Mouse (Mus musculus): ENCODE results near the gene Pccb. TPM values are rescaled to one million over a fixed set of nuclear protein-coding genes. Genes with fewer than 3 reads are reported as not detected.

Pccb gene
- total RNA-seq, 2 experiments from 2014 or later = 203 to 209 TPM

DNA sequence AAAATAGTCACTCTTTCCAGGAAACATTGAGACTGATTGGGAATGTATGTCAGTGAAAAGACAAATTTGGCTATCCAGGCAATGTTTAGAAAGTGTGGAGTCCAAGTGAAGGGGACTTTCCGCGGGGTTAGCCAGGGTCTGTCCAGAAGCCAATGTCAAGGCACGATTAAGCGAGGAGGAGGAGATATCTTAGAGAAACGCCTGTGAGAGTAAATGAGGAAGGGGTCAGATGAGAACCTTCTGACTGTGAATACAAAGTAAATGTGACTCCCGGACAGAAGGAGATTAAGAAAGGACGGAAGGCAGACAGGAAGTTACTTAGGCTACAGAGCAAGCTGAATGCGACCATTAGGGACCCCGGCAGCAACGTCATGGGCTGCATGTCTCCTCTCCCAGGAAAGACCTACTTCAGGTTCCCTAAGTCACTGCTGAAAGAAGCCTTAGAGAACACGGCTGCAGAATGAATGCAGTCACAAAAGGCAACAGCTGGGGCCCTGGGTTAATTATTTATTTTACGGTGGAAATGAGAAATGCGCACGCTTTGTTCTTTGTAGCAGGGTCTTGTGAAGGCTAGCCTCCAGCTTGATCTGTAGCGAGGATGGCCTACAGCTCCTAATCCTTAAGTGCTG is 11.1 kb upstream of the Pccb start:
- no peak for DNase-seq

DNA sequence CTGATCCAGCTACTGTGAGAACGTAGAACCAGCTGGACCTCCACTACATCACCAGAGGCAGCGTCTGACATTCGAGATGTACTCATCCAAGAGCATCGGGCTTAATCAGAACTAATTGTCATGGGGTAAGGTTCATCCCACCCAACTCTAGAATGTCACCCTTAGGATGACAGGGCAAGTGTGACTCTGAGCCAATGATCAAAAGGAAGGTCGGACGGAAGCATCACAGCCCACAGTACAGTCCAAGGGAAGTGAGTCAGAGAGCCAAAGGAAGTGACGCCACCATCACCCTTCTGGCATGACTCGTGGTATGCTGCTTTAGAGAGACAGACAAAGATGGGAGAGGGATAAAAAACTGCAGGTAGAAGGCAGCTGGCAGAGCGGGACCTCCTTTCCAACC is 7.6 kb upstream of the Pccb start:
- DNase-seq = no peak

DNA sequence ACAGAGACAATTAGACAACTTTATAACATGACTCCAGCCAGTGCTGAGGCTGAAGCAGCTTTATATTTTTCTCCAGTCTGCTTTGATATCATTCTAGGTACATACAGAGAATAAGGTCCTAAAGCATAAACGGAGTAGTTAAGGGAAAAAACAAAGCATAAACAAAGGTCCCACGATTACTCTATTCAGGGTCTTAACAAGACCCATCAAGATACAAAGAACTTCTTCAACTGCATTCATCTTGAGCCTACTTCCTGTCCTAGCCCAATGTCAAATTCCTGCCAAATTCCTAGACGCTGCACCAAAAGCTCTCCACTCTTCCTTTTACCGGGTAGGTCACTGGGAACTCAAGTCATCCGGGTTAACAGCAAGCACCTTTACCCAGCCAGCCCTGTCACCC is 6.8 kb upstream of the Pccb start:
- no peak for DNase-seq

DNA sequence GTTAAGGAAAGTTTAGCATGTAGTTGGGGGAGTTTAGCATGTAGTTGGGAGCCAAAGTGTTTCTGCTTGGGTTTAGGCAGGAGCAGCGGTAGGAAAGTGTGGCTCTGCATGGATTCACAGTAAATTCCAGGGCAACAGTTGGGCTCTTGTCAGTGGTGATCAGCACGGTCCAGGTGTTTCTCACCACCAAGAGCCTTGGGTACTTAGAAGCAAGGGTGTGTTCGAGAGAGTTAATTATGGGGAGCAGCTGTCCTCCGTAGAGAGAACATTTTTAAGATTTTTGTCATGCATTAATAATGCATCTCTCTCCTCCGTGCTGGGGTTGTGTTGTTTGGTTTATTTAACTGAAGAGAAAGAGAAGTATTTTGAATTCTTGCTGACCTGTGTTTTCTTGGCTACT is 3.9 kb upstream of the Pccb start:
- DNase-seq = no peak

DNA sequence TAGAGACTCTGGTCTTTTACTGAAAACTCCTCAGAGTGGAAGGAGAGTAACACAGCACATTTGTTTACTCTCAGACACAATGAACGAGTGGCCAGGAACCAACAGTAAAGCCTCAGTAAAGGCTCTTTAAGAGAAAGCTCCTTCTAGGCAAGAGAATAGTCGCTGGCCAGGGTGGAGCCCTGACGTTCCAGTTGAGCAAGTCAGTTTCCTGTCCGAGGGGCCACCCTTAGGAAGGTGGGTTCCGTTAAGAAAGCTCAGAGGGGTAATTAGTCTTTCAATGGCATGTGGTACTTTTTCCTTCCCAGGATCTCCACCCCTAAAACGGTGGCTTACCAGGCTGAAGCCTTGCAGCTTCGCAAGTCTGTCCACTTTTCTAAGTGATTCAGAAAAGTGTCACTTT is 2.7 kb upstream of the Pccb start:
- DNase-seq = no peak

DNA sequence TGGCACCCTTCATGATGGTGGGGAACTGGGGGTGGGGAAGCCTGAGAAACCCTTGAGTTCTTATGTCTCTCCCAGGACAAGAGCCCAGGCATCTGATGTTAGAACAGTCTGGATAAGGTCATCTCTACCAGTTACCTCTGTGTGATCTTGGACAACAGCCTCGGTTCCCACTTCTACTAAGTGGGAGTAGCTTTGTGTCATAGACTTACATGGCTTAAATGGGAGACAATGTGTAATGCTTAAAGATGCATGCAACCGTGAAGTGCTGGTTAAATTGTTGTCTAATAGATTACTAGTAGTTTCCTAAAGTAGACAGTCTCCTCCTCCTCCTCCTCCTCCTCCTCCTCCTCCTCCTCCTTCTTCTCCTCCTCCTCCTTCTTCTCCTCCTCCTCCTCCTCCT is 2.2 kb upstream of the Pccb start:
- no peak for DNase-seq

DNA sequence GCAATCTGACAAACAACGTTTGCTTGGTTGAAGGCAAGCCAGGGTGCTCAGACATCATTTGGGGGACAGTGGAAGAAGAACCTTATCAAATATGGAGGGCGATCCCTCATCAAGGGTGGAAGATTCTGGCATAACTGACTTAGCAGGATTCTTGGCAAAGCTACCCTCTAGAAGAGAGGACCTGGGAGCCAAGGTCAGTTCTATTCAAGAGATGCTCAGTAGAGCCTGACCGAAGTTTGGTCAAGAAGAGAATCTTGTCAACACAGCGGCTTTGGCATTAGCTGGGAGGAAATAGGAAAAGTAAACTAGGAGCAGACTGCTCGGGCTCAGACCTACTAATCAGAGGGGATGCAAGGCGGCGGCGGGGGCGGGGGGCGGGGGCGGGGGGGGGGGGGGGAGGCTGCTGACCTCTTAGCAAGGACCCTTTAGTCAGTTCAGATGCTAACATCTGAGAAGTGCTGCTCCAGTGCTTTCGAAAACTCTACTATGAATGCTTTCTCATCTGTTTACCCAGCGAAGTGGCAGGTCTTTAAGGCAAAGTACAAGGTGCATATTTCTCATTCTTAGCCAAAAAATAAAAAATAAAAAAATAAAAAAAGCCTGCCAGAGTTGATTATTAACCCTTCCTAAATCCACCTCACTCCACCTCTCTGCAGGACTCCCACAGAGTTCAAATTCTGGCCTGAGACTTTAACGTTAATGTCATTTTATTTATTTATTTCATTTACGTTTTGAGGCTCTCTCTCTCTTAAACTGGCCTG is 1.3 kb upstream of the Pccb start:
- no peak for DNase-seq

DNA sequence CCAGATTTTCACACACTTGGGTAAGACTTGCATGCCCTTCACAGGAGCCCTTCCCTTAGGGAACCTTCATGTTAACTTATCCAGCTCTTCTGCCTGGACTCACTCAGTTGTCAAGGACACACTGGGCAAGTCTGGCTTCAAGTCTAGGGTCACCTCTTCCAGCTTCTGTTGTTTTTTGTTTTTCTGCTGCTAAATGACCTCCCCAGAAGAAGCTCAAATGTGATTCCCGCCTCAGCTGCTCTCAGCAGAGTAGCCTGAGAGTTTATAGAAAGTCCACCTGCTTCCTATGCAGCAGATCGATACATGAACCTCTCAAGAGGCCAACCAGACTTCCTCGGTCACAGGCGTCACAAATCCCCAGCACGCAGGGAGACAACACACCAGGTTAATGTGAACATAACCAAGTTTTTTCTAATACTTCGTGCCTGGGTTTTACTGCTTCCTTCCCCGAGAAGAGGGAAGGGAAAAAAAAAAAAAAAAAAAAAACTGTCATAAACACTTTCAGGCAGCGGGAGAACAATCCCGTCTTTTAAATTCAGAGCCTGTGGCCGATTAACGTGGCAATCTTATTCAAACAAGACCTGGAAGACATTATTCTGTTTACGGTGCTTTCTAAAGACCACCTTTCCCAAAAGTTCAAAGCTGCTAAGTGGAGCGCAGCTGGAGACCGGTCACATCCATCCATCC is 794 bp downstream of the Pccb start:
- peak; percentile 39 for DNase-seq

DNA sequence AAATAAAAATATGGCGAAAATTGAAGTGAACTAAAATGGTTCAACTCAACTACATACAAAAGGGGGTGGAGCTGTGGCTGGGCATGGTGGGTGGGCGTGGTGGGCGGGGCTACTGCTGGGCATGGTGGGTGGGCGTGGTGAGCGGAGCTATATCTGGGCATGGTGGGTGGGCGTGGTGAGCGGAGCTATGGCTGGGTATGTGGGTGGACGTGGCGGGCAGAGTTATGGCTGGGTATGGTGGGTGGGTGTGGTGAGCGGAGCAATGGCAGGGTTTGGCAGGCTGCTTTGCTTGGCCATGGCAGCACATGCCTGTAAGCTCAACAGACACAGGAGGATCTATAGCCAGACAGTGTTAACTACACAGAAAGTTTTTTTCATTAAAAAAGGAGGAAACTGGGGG is 15.9 kb downstream of the Pccb start:
- DNase-seq = no peak

DNA sequence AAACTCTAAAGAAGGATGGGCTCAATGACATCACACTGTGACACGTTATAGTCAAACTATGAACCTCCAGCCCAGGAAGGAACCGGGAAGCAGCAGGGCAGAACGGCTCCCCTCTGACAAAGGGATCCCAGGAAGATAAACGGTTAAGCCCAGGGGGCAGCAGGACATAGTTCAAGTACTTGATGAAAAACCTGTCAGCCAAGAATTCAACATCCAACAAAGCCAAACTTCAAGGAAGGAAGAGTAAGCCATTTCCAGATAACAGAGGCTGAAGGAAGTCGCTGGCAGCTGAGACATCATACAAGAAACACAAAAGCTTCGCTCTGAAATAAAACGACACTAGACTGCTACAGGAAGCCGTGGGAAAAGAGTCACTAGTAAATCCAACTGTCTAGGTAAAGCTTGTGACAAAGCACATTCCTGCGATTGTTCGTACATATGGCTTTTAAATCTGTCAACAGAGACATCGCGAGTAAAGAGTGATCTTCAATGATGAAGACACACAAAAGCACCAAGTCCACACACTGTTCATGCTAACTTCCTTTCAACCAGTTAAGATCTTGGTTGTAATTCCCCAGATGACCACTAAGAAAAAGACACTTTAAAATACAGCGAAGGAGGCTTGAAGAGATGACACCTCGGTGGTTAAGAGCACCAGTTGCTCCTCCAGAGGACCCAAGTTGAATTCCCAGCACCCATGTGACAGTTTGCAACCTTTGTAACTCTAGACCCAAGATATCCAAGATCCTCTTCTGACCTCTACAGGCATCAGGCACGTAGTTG is 16.8 kb downstream of the Pccb start:
- DNase-seq = no peak

DNA sequence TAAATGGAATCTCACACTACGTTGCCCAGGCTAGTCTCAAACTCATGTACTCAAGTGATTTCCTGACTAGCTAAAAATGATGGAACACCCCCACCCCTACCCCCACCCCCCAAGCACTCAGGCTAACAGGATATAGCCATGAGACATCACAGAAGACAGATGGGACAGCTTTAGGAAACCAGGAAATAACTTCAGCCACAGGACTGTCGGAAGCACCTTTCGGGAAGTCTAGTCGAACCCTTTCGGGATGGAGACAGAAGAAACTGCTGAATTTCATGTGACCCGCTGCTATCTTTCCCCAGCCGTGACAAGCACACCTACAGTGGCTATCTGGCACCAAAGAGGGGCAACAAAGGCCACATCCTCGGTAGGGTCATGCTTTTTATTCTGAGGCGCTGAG is 19.4 kb downstream of the Pccb start:
- DNase-seq = no peak

DNA sequence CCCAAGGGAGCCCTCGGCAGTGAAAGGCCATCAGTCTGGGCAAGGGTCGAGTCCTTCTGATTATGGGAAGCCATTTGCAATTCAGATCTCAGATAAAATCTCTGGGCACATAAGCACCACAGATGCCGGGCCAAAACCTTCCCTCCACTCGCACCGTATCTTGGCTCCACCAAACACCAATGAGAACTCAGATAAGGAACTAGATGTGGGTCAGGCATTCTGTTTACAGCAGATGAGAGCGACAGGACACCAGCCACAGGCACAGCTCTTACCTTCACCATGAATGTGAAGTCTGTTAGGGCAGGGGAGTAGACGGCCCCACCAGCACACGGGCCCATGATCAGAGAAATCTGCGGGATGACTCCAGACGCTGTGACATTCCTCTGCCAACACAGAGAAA is 22.3 kb downstream of the Pccb start:
- DNase-seq = no peak

DNA sequence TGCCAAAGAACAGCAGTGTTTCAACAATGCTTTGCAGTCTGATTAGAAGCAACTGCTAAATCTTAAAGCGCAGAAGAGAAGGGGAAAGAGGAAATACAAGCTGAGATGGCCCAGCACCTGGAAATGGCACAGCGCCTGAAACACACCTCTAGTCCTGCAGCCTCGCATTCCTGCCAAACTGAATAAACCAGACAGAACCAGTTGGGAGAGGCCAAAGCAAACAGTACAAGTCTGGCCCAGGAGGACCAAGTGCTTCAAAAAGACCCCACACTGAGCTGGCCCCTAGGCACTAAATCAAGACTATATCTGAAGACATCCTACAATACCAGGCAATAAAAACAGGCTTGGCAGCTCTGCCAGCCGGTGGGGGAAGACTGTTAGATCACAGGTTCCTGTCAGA is 28.8 kb downstream of the Pccb start:
- DNase-seq = no peak

DNA sequence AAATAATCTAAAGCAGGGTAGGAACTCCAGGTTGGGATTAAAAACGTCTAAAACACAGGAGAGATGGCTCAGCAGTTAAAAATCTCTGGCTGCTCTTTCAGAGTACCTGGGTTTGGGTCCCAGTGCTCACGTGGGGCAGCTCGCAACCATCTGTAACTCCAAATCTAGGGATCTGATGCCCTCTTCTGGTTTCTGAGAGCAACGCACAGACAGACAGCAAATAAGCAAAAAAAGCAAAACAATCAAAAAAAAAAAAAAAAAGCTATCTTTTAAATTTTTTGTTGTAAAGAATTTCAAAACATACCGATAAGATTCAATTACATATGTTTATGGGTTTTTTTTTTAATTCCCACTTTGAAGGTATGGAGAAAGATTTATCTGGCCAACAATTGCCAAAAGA is 31.4 kb downstream of the Pccb start:
- no peak for DNase-seq

DNA sequence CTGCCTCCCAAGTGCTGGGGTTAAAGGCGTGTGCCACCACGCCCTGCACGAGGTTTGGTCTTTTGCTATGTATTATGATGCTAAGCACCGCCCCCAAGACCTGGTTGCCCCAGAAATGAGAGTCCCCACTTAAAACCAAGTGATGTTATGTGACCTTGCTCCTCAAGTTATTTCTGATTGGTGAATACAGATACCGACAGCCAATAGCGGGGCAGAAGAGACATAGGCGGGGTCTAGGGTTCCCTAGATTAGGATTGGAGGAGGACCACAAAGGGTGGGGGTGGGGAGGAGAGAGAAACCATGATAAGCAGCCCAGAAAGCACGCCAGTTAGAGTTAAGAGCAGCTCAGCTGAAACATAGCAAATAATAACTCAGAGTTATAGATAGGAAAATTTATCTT is 31.9 kb downstream of the Pccb start:
- no peak for DNase-seq

DNA sequence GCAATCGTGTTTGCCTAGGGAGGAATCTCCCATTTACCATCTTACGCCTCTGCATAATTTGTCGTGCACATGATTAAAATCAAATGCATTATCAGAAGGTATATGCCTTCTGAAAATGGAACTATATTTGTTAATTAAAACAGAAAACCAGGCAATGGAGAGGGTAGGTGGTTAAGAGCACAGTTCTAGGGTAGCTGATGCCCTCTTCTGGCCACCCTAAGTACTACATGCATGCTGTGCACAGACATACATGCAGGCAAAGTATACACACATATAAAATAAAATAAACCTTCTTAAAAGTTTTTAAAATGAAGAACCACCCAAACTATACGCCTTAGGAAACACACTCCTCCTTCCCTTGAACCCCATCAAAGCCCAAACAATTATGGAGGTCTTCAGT is 32.6 kb downstream of the Pccb start:
- peak; percentile 18 for DNase-seq

DNA sequence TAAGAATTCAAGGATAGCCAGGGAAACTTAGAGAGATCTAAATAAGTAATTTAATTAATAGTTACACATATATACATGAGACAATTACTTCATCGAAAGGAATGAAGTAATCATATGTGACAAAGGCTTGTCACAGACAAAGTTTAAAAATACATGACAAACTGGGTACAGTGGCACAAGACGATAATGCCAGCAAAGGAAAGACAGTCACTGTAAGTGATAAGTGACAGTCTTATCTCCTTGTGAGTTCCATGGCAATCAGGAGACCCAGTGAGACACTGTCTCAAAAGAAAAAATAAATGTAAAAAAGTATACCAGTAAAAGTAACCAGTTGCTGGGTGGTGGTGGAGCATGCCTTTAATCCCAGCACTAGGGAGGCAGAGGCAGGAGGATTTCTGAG is 37.6 kb downstream of the Pccb start:
- no peak for DNase-seq

DNA sequence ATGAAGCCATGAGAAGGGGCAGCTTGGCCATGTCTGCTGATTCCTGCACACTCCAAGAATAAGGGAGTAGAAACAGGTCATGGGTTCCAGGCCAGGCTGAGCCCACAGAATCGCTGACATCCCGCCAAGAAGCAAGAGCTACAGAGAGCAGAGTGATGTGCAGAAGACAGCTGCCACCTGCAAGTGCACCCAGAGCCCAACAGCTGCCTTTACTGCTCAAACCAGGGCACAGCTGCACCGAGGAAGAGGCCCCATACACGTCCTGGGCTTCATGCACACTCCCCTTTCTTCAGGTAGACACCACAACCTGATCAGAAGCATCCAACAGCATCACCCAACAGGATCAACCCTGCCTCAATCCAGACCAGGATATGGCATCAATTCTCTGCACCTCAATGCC is 40.8 kb downstream of the Pccb start:
- DNase-seq = no peak

DNA sequence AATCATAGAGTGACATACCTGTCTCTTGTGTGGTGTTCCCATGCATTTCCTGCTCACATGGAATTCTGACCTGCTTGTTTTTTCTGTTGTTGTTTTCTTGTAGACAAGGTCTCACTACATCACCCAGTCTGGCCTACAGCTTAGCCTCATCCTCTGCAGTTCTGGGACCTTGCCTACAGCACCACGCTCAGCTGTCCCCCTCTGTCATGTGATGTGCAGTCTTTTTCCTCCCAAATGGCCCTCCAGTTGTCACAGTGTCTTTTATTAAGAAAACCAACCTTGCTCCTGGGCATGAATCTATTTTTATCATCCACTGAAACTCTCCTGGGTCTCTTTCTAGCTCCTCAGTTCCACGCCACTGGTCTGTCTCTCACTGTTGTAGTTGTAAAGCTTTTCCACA is 42.5 kb downstream of the Pccb start:
- DNase-seq = no peak

DNA sequence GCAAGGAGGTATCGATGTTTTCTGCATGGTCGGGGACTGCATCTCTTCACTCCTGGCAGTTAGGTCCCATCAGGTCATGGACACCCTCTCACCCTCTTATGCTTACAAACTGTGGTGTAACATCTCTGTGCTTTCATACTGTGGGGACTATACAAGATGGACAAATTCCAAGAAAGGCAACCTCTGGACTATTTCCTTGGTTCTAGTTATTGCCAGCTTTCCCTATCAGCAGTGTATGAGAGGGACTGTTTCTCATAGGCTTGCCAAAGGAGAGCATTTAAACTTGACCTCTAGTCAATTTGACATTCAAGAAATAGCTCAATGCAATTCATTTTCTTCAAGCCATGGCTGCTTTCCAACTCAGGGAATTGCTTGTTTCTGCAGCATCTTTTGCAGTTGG is 43.4 kb downstream of the Pccb start:
- DNase-seq = peak; percentile 15

DNA sequence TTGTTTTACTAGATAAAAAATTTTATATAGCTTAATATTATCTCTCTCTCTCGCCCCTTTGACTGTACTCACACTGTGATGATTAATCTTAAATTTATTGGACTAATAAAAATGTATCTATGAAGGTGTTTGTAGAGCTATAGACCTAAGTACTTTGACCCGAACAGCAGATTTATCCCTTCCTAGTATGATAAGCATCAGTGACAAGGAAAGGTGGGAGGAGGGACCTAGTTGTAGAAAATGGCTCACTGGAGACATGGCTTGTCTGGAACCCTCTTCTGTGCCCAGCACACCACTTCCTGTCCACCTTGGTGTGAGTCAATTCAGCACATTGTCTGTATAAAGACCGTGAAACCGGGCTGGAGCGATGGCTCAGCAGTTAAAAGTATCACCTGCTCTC is 44.1 kb downstream of the Pccb start:
- DNase-seq = no peak

DNA sequence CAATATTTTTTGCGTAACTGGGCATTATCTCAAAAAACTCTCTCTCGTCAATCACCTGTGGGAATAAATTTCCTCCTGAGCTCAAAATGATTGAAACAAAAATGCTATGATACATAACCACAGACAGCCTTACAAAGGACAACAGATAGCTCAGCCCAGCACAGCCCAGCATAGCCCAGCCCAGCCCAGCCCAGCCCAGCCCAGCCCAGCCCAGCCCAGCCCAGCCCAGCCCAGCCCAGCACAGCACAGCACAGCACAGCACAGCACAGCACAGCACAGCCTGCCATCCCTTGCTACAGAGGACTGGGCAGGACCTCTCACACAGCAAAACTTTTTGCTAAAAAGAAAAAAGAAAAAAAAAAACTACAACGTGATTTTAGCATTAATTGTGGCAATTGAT is 46.8 kb downstream of the Pccb start:
- no peak for DNase-seq

DNA sequence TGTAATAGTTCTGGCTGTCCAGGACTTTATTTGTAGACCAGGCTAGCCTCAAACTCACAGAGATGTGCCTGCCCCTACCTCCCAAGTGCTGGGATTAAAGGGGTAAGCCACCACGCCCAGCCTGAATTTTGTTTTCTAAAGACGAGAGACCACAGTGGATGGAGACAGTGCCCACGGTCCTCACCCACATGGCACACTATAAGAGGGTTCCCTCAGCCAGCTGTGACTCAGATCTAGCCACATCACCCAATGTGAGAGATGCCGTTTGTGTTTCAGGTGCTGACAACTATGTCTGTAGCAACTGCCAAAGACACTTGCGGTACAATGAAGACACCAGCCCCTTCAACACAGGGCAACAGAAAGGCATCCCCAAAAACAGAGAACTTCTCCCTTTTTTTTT is 47.7 kb downstream of the Pccb start:
- DNase-seq = no peak

Measured in adrenal gland, postnatal 10 days (tissue).